Mouse (Mus musculus): ENCODE data around the gene Olfr745. TPM values are rescaled to one million over a fixed set of nuclear protein-coding genes. Genes with fewer than 3 reads are reported as not detected.

The Olfr745 gene
- total RNA-seq (2021) = not detected
- long read RNA-seq, experiment 1 = 0 reads
- long read RNA-seq, experiment 2 = 0 reads

- DNase-seq (ENCODE audit: low spot score in 2 of 2) = no peak
- intact Hi-C loops (cut with DNase I) = no loop called here
Observed at GRCm38 (mm10) chr14:50639088-50639487, at the start of gene Olfr745. Gene Olfr745, plus strand, starts transcription at chr14:50639388.

- intact Hi-C loops (cut with DNase I) = no loop called here
- no peak for DNase-seq (ENCODE audit: low spot score in 2 of 2)
Observed at GRCm38 (mm10) chr14:50614579-50614978, 24.6 kb upstream of the Olfr745 start, which contains the start of gene Olfr744. Gene Olfr744, plus strand, starts transcription at chr14:50614879.

- DNase-seq (ENCODE audit: low spot score in 2 of 2) = no peak
- intact Hi-C loops (cut with DNase I) = no loop called here
Observed at GRCm38 (mm10) chr14:50646783-50647182, 7.6 kb downstream of the Olfr745 start, which contains the start of gene Olfr746. Gene Olfr746, plus strand, starts transcription at chr14:50647083.

GRCm38 (mm10) chr14:50693106-50693505 is 53.9 kb downstream of the Olfr745 start, which contains the start of gene Olfr747:
Gene Olfr747, minus strand, starts transcription at chr14:50693206.
- intact Hi-C loops (cut with DNase I) = no loop called here
- DNase-seq (ENCODE audit: low spot score in 2 of 2) = no peak

Other genes starting within 250 kb of the Olfr745 start
- gene Olfr738, start 231.8 kb upstream of the Olfr745 start, total RNA-seq (2021) = not detected
- gene Olfr739, start 220.8 kb upstream of the Olfr745 start, total RNA-seq (2021) = not detected
- not detected for gene Olfr740, start 193.8 kb upstream of the Olfr745 start, total RNA-seq (2021)
- not detected for gene Olfr741, start 166.7 kb upstream of the Olfr745 start, total RNA-seq (2021)
- gene Olfr742, start 135.8 kb upstream of the Olfr745 start, total RNA-seq (2021) = not detected
- gene Olfr743, start 117.5 kb upstream of the Olfr745 start, total RNA-seq (2021) = not detected
- not detected for gene Olfr744, start 24.5 kb upstream of the Olfr745 start, total RNA-seq (2021)
- not detected for gene Olfr746, start 7.7 kb downstream of the Olfr745 start, total RNA-seq (2021)
- not detected for gene Olfr747, start 53.8 kb downstream of the Olfr745 start, total RNA-seq (2021)
- gene Olfr748, start 68.0 kb downstream of the Olfr745 start, total RNA-seq (2021) = not detected
- gene Olfr749, start 105.7 kb downstream of the Olfr745 start, total RNA-seq (2021) = not detected
- gene Ttc5, start 146.1 kb downstream of the Olfr745 start, total RNA-seq (2021) = 10 to 100 TPM; 64.7 to 68.3 TPM
- not detected for gene Ccnb1ip1, start 168.3 kb downstream of the Olfr745 start, total RNA-seq (2021)
- 10 to 100 TPM; 25.5 to 29.8 TPM for gene Parp2, start 168.5 kb downstream of the Olfr745 start, total RNA-seq (2021)
- 1 to 10 TPM; 2.2 to 2.6 TPM for gene Tep1, start 231.2 kb downstream of the Olfr745 start, total RNA-seq (2021)

All from left cerebral cortex, postnatal 14 days (tissue).